Mouse (Mus musculus): ENCODE measurements around the gene Gm6902.
"Not testable (repeated sequence)": the region's sequence is repeated elsewhere in the genome, so short reads cannot be mapped to it uniquely, and the experiment has no call there.

Gm6902 gene

DNA sequence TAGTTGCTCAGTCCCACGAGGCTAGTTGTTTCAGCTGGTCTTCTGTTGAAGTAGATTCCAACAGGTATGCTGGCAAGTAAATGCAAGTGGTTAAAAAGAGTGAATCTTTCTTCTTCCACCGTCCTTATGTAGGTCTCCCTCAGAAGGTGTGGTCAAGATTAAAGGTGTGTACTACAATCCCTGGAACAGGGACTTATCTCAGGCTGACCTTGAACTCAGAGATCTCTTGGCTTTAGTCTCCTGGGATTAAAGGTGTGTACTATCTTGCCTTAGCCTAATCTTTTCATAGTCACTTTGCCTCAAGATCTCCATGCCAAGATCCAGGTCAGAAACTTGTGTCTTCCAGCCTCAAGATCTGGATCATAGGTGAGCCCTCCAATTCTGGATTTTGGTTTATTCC, at the start of gene Gm6902:
Gene Gm6902 (minus strand): TSS at position 101 of the 400 bp plus-strand sequence.
- in situ Hi-C loops (cut with MboI; ENCODE audit: low pct_unique_long_range_greater_than_20kb in 1 of 2, low sequenced_read_pairs in 2 of 2, unreplicated experiment in 1 of 2): not testable (repeated sequence)

DNA sequence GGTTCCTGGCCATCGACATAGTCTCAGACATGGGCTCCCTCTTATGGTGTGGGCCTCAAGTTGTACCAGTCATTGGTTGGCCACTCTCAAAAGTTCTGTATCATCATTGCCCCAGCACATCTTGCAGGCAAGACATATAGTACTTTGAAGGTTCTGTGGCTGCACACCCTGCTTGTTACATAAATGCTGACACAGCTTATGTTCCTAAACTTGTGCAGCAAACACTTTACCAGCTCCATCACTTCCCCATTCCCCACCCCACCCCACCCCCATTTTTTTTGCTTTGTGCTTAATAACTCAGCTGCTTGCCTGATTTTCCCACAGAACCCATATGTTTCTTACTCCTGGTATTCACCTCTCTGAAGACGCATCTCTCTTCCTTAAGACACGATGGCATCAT, 22.2 kb upstream of the Gm6902 start, which contains the start of gene Nlrp4e:
Gene Nlrp4e (plus strand): TSS at position 301 of the 400 bp plus-strand sequence.
- in situ Hi-C loops (cut with MboI; ENCODE audit: low pct_unique_long_range_greater_than_20kb in 1 of 2, low sequenced_read_pairs in 2 of 2, unreplicated experiment in 1 of 2): not testable (repeated sequence)

GRCm38 (mm10) chr7:23251582-23251981, 27.1 kb downstream of the Gm6902 start, which contains the start of gene Vmn1r166:
TSS of gene Vmn1r166 (minus strand) at chr7:23251682.
- in situ Hi-C loops (cut with MboI; ENCODE audit: low pct_unique_long_range_greater_than_20kb in 1 of 2, low sequenced_read_pairs in 2 of 2, unreplicated experiment in 1 of 2): not testable (repeated sequence)
